Mouse (Mus musculus): ENCODE data around the gene Zbtb11. TPM values are rescaled to one million over a fixed set of nuclear protein-coding genes. Genes with fewer than 3 reads are reported as not detected.

Gene Zbtb11
- total and polyA plus RNA-seq, 3 experiments = 6.8 to 42.3 (median 37.6) TPM

GRCm38 (mm10) chr16:55967221-55967620 lies 6.5 kb upstream of the Zbtb11 start:
- Histone ChIP-seq H3K9me3 (replicated peaks) (no peaks in the 10 kb centered on the region), H3K27me3 (ENCODE audit: insufficient read depth, low read length) (no peaks in the 10 kb centered on the region), H3K4me3 (ENCODE audit: low read depth, low read length) (peak overlapping the region; percentile 76), H3K36me3 (replicated peaks) (peaks cover 46% of the 10 kb centered on the region), H3K4me1 (ENCODE audit: insufficient read depth, low read depth, low read length) (peaks cover 47% of the 10 kb centered on the region)
- no peak for TF ChIP-seq CTCF (IDR thresholded peaks at IDR 0.05; ENCODE audit: low read depth, low read length)
- TF ChIP-seq TAL1 (conservative IDR thresholded peaks at IDR 0.05; ENCODE audit: low read depth, low read length) = no peak
- no peak for TF ChIP-seq POLR2AphosphoS5 (IDR thresholded peaks at IDR 0.05; ENCODE audit: insufficient replicate concordance, low read depth, low read length)
- TF ChIP-seq GATA1 (IDR thresholded peaks at IDR 0.05; ENCODE audit: borderline replicate concordance, low read length) = no peak
- TF ChIP-seq GATA2 (IDR thresholded peaks at IDR 0.05; ENCODE audit: borderline replicate concordance, low read depth, low read length) = no peak
- ATAC-seq (ENCODE audit: extremely low read depth, insufficient number of reproducible peaks, low FRiP score, poor library complexity, severe bottlenecking) (no peak), DNase-seq (ENCODE audit: low spot score) (peak; percentile 9)

DNA sequence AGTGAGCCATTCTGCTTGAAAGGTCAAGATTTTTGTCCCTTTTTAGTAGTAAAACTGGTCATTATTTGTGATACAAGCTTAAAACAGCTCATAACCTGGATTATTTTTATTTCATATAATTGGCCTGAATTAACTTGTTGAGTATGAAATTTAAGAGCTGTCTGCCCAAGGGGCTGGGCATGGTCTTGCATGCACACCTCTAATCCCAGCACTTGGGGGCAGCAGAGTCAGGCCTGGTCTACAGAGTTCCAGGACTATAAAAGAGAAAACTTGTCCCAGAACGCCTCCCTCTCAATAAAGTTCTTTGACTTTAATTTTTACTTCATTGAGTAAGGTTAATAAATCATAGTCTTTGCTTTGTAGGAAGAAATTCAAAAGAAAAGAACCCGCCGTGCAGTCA lies 4.5 kb upstream of the Zbtb11 start:
- Histone ChIP-seq H3K4me3 (ENCODE audit: low read depth, low read length) (peak overlapping the region; percentile 51; the same call in 1 of the 2 replicates), H3K27me3 (ENCODE audit: insufficient read depth, low read length) (no peaks in the 10 kb centered on the region), H3K36me3 (replicated peaks) (peaks cover 52% of the 10 kb centered on the region), H3K4me1 (ENCODE audit: insufficient read depth, low read depth, low read length) (peaks cover 57% of the 10 kb centered on the region), H3K9me3 (replicated peaks) (no peaks in the 10 kb centered on the region)
- TF ChIP-seq POLR2AphosphoS5 (IDR thresholded peaks at IDR 0.05; ENCODE audit: insufficient replicate concordance, low read depth, low read length) (no peak), GATA1 (IDR thresholded peaks at IDR 0.05; ENCODE audit: borderline replicate concordance, low read length) (no peak), CTCF (IDR thresholded peaks at IDR 0.05; ENCODE audit: low read depth, low read length) (no peak), GATA2 (IDR thresholded peaks at IDR 0.05; ENCODE audit: borderline replicate concordance, low read depth, low read length) (no peak), TAL1 (conservative IDR thresholded peaks at IDR 0.05; ENCODE audit: low read depth, low read length) (no peak)
- DNase-seq (ENCODE audit: low spot score) (peak; percentile 15), ATAC-seq (ENCODE audit: extremely low read depth, insufficient number of reproducible peaks, low FRiP score, poor library complexity, severe bottlenecking) (no peak)

DNA sequence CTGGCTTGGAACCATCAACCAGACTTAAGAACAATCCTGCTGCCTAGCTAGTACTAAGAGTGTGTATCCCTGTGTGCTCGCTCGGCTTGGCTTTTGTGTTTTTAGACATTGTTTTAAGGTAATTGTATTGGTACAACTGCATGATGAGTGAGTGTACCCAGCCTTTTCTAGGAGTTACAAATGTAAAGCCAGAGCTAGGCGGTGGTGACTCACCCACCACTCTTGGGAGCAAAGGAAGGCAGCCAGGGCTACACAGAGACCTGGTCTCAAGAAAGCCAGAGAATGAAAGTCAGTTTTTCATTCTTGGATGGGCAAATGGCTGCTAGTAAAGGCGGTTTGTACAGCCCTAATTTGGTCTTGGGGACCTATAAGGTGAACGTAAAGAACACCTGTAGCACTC lies 3.3 kb upstream of the Zbtb11 start:
- TF ChIP-seq CTCF (IDR thresholded peaks at IDR 0.05; ENCODE audit: low read depth, low read length) (no peak), TAL1 (conservative IDR thresholded peaks at IDR 0.05; ENCODE audit: low read depth, low read length) (no peak), POLR2AphosphoS5 (IDR thresholded peaks at IDR 0.05; ENCODE audit: insufficient replicate concordance, low read depth, low read length) (no peak), GATA2 (IDR thresholded peaks at IDR 0.05; ENCODE audit: borderline replicate concordance, low read depth, low read length) (no peak), GATA1 (IDR thresholded peaks at IDR 0.05; ENCODE audit: borderline replicate concordance, low read length) (no peak)
- ATAC-seq (ENCODE audit: extremely low read depth, insufficient number of reproducible peaks, low FRiP score, poor library complexity, severe bottlenecking) (no peak), DNase-seq (ENCODE audit: low spot score) (no peak)
- Histone ChIP-seq H3K4me3 (ENCODE audit: low read depth, low read length) (no peak overlapping the region; the same call in 1 of the 2 replicates), H3K9me3 (replicated peaks) (no peaks in the 10 kb centered on the region), H3K36me3 (replicated peaks) (peaks cover 52% of the 10 kb centered on the region), H3K27me3 (ENCODE audit: insufficient read depth, low read length) (no peaks in the 10 kb centered on the region), H3K4me1 (ENCODE audit: insufficient read depth, low read depth, low read length) (peaks cover 55% of the 10 kb centered on the region)

- no peak for TF ChIP-seq GATA2 (IDR thresholded peaks at IDR 0.05; ENCODE audit: borderline replicate concordance, low read depth, low read length)
- no peak for TF ChIP-seq TAL1 (conservative IDR thresholded peaks at IDR 0.05; ENCODE audit: low read depth, low read length)
- TF ChIP-seq POLR2AphosphoS5 (IDR thresholded peaks at IDR 0.05; ENCODE audit: insufficient replicate concordance, low read depth, low read length) = no peak
- TF ChIP-seq GATA1 (IDR thresholded peaks at IDR 0.05; ENCODE audit: borderline replicate concordance, low read length) = no peak
- H3K9me3 ChIP-seq (replicated peaks) = no peaks in the 10 kb centered on the region
- H3K36me3 ChIP-seq (replicated peaks) = peaks cover 57% of the 10 kb centered on the region
- no peak for DNase-seq (ENCODE audit: low spot score)
- no peaks in the 10 kb centered on the region for H3K27me3 ChIP-seq (ENCODE audit: insufficient read depth, low read length)
- no peak for ATAC-seq (ENCODE audit: extremely low read depth, insufficient number of reproducible peaks, low FRiP score, poor library complexity, severe bottlenecking)
- no peak overlapping the region; the same call in 1 of the 2 replicates for H3K4me3 ChIP-seq (ENCODE audit: low read depth, low read length)
- H3K4me1 ChIP-seq (ENCODE audit: insufficient read depth, low read depth, low read length) = peaks cover 65% of the 10 kb centered on the region
These were observed 1.7 kb upstream of the Zbtb11 start for GRCm38 (mm10) chr16:55971735-55972615.

- Histone ChIP-seq H3K4me3 (ENCODE audit: low read depth, low read length) (peak overlapping the region; percentile 91; the same call in 1 of the 2 replicates), H3K9me3 (replicated peaks) (no peaks in the 10 kb centered on the region), H3K27me3 (ENCODE audit: insufficient read depth, low read length) (no peaks in the 10 kb centered on the region), H3K36me3 (replicated peaks) (peaks cover 54% of the 10 kb centered on the region), H3K4me1 (ENCODE audit: insufficient read depth, low read depth, low read length) (peaks cover 65% of the 10 kb centered on the region)
- DNase-seq (ENCODE audit: low spot score) (no peak), ATAC-seq (ENCODE audit: extremely low read depth, insufficient number of reproducible peaks, low FRiP score, poor library complexity, severe bottlenecking) (no peak)
- TF ChIP-seq GATA1 (IDR thresholded peaks at IDR 0.05; ENCODE audit: borderline replicate concordance, low read length) = no peak
- TF ChIP-seq CTCF (IDR thresholded peaks at IDR 0.05; ENCODE audit: low read depth, low read length) = no peak
- no peak for TF ChIP-seq POLR2AphosphoS5 (IDR thresholded peaks at IDR 0.05; ENCODE audit: insufficient replicate concordance, low read depth, low read length)
- no peak for TF ChIP-seq TAL1 (conservative IDR thresholded peaks at IDR 0.05; ENCODE audit: low read depth, low read length)
- TF ChIP-seq GATA2 (IDR thresholded peaks at IDR 0.05; ENCODE audit: borderline replicate concordance, low read depth, low read length) = no peak
These were observed 969 bp upstream of the Zbtb11 start for GRCm38 (mm10) chr16:55972626-55973201.

DNA sequence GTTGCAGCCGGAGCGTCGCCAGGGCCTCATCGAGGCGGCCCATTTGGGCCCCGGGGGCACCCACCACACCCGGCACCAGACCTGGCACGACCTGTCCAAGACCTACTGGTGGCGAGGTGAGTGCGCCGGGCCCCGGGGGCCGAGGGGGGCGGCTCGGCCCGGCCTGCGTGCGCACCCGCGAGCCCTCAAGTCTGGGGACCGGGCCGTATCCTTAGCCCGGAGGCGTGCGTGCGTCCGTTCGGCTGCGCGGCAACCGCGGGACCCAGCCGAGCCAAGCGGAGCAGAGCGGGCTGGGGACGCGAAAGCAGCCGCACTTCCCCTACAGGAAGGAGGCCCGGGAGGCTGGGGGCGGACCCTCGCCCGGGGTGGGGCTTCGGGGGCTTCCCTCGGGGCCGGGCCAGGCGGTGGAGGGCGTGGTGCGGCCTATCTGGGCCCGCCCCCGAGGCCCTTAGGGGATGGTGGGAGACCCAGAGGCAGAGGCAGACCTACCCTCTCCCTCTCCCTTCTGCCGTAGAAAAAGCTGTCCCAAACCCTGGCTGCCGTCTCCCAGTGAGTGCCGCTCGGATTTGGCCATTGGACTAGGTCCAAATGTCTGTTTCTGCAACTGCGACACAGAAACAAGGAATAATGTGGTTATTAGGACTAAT lies 696 bp downstream of the Zbtb11 start:
- TF ChIP-seq POLR2AphosphoS5 (IDR thresholded peaks at IDR 0.05; ENCODE audit: insufficient replicate concordance, low read depth, low read length) = no peak
- TF ChIP-seq TAL1 (conservative IDR thresholded peaks at IDR 0.05; ENCODE audit: low read depth, low read length) = no peak
- no peak for TF ChIP-seq CTCF (IDR thresholded peaks at IDR 0.05; ENCODE audit: low read depth, low read length)
- no peak for TF ChIP-seq GATA1 (IDR thresholded peaks at IDR 0.05; ENCODE audit: borderline replicate concordance, low read length)
- TF ChIP-seq GATA2 (IDR thresholded peaks at IDR 0.05; ENCODE audit: borderline replicate concordance, low read depth, low read length) = no peak
- H3K4me3 ChIP-seq (ENCODE audit: low read depth, low read length) = peak overlapping the region; percentile 91
- DNase-seq (ENCODE audit: low spot score) = peak; percentile 81
- peaks cover 56% of the 10 kb centered on the region for H3K4me1 ChIP-seq (ENCODE audit: insufficient read depth, low read depth, low read length)
- peak; percentile 58 for ATAC-seq (ENCODE audit: extremely low read depth, insufficient number of reproducible peaks, low FRiP score, poor library complexity, severe bottlenecking)
- peaks cover 52% of the 10 kb centered on the region for H3K36me3 ChIP-seq (replicated peaks)
- H3K27me3 ChIP-seq (ENCODE audit: insufficient read depth, low read length) = no peaks in the 10 kb centered on the region
- no peaks in the 10 kb centered on the region for H3K9me3 ChIP-seq (replicated peaks)

Measured in G1E (cell line).